Mouse (Mus musculus) gastrocnemius, adult 2 months (tissue): ENCODE results near the gene Gm12888. TPM values are rescaled to one million over a fixed set of nuclear protein-coding genes. Genes with fewer than 3 reads are reported as not detected.
"Not testable (repeated sequence)": the region's sequence is repeated elsewhere in the genome, so short reads cannot be mapped to it uniquely, and the experiment has no call there.

Experiments used
- DNase-seq: peaks from one replicate; pipeline ENCODE4 v3.0.0; 2022
- H3K27ac ChIP-seq: fragments of 200-600 bp; 2 replicates; pipeline ENCODE4 v1.8.1; 2022; ENCODE audit warnings: mild to moderate bottlenecking
- H3K4me3 ChIP-seq: fragments of 200-600 bp; 2 replicates; pipeline ENCODE4 v1.8.1; 2022; ENCODE audit warnings: mild to moderate bottlenecking, moderate library complexity
- intact Hi-C: fragments of 180-260 bp; cut with DNase I; formaldehyde crosslinking; loops from one replicate; pipeline ENCODE4 v1.15.1; 2025
- long read RNA-seq, 2 experiments: library from polyadenylated mRNA; stranded (forward); transcript quantifications; one replicate each; pipeline ENCODE4 v2.0.0; 2021
- total RNA-seq, 2 experiments: library from RNA; stranded (reverse); gene quantifications; 2 replicates each; pipeline ENCODE4 v1.2.3; 2021

Gene Gm12888
- total RNA-seq: not detected
- long read RNA-seq, experiment 1: 0 reads
- long read RNA-seq, experiment 2: 0 reads

DNA sequence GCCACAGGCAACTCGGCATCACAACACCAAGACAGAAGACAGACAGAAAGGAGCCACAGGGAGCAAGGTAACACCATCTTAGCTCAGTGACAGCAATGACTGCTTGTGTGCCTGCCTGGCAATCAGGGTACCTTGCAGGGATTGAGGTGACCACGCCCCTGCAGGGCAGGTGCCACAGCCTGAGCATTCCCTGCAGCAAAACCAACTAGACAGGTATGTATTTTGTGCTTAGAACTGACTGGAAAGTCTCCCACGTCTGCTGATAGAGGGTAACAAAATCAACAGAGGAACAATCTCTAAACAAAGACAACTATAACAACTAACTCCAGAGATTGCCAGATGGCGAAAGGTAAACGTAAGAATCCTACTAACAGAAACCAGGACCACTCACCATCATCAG, at the start of gene Gm12888:
Gene Gm12888, minus strand, starts transcription at position 101 of the 400 bp plus-strand sequence.
- DNase-seq, intact Hi-C loops, H3K4me3 ChIP-seq, H3K27ac ChIP-seq: not testable (repeated sequence)

Other genes starting within 250 kb of the Gm12888 start
- gene Zmpste24, start 226.7 kb downstream of the Gm12888 start, total RNA-seq: 10 to 100 TPM; 15.0 to 20.3 TPM
- gene Tmco2, start 215.7 kb downstream of the Gm12888 start, total RNA-seq: not detected
- 1 to 10 TPM; 8.0 to 9.8 TPM for gene Rlf, start 109.8 kb downstream of the Gm12888 start, total RNA-seq
- gene Gm12886, start 98.2 kb upstream of the Gm12888 start, total RNA-seq: not detected